Mouse (Mus musculus) embryonic facial prominence, embryonic 13.5 days (tissue): ENCODE data around the gene S100a9. TPM values are rescaled to one million over a fixed set of nuclear protein-coding genes. Genes with fewer than 3 reads are reported as not detected.

ENCODE experiments used
- ATAC-seq: fragments of 200-750 bp; cut with Nextera tagmentation; 2 replicates; pipeline ENCODE4 v1.8.0; 2017; ENCODE audit warnings: low read depth; ENCODE audit not compliant: insufficient number of reproducible peaks, insufficient read depth, low FRiP score, low TSS enrichment
- H3K27ac ChIP-seq: fragments of 300-500 bp; sonication (generic); 2 replicates; pipeline ENCODE4 v1.5.1; 2015; ENCODE audit warnings: moderate library complexity, mild to moderate bottlenecking, inconsistent platforms
- H3K27me3 ChIP-seq: fragments of 300-500 bp; sonication (generic); 2 replicates; pipeline ENCODE4 v1.6.1; 2015; ENCODE audit warnings: mild to moderate bottlenecking, inconsistent platforms
- H3K36me3 ChIP-seq: fragments of 300-500 bp; sonication (generic); 2 replicates; pipeline ENCODE4 v1.6.1; 2015; ENCODE audit warnings: mild to moderate bottlenecking, inconsistent platforms
- H3K4me1 ChIP-seq: fragments of 300-500 bp; sonication (generic); 2 replicates; pipeline ENCODE4 v1.6.1; 2015; ENCODE audit warnings: inconsistent platforms
- H3K4me2 ChIP-seq: fragments of 300-500 bp; sonication (generic); 2 replicates; pipeline ENCODE4 v1.6.1; 2015; ENCODE audit warnings: moderate library complexity, mild to moderate bottlenecking, inconsistent platforms
- H3K4me3 ChIP-seq: fragments of 300-500 bp; sonication (generic); 2 replicates; pipeline ENCODE4 v1.5.1; 2015; ENCODE audit warnings: mild to moderate bottlenecking, inconsistent platforms
- H3K9ac ChIP-seq: fragments of 300-500 bp; sonication (generic); 2 replicates; pipeline ENCODE4 v1.6.1; 2015; ENCODE audit warnings: mild to moderate bottlenecking, inconsistent platforms
- H3K9me3 ChIP-seq: fragments of 300-500 bp; sonication (generic); 2 replicates; pipeline ENCODE4 v1.6.1; 2016; ENCODE audit warnings: inconsistent platforms
- WGBS: fragments of 180-500 bp; shearing (Covaris S2); methylation state at CpG from one replicate; pipeline ENCODE4 v1.1.7; 2015; ENCODE audit warnings: mixed read lengths; 5-methylcytosine and 5-hydroxymethylcytosine counted together
- polyA plus RNA-seq: library from polyadenylated mRNA; unstranded; fragments of >200 nt; fragmentation: Nextera tagmentation; extraction: Ambion mirVana; gene quantifications from 2 replicates; pipeline ENCODE4 v1.2.1, GENCODE M21; 2015

S100a9 gene
- polyA plus RNA-seq, result 4.0 and 13.4 TPM in 2 replicates

DNA sequence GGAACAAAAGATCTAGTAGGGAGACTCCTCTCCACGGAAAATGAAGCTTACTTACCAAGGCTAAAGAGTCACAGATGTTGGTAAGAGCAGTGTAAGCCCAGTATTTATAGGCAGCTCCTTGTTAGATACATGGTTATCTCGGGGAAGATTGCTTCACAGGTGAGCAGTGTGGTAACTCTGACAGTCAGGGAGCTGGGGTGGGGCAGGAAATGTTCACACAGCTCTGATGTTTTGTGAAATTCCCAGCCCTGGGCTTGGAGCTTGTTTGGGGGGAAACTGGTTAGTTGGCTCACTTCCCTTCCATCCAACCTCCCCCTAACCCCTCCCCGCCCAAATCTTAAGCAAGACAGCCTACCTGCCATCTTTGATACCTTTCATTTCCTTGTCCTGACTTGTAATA lies at the start of gene S100a9:
TSS of gene S100a9 (minus strand) at position 109 of the 400 bp plus-strand sequence.
- Histone ChIP-seq H3K4me2 (no peak within 1 kb of the TSS), H3K27ac (no peak within 1 kb of the TSS), H3K36me3 (no peaks in the 10 kb centered on the region), H3K4me3 (no peak within 1 kb of the TSS), H3K27me3 (no peaks in the 10 kb centered on the region), H3K4me1 (no peaks in the 10 kb centered on the region), H3K9me3 (no peaks in the 10 kb centered on the region), H3K9ac (no peak within 1 kb of the TSS)
- no peak for ATAC-seq
- WGBS, result 68% methylated on average over 3 of the region's 3 CpGs

- Histone ChIP-seq H3K4me3 (no peak within 1 kb of the TSS), H3K36me3 (no peaks in the 10 kb centered on the region), H3K27me3 (no peaks in the 10 kb centered on the region), H3K9ac (no peak within 1 kb of the TSS), H3K4me2 (no peak within 1 kb of the TSS), H3K27ac (no peak within 1 kb of the TSS), H3K4me1 (no peaks in the 10 kb centered on the region), H3K9me3 (no peaks in the 10 kb centered on the region)
- no peak for ATAC-seq
- WGBS, result 81% methylated on average over 3 of the region's 3 CpGs
Observed at GRCm38 (mm10) chr3:90726606-90727005, 31.1 kb upstream of the S100a9 start, which contains the start of gene Pglyrp4. Gene Pglyrp4 (plus strand): TSS chr3:90726906.

- no peaks in the 10 kb centered on the region for H3K27me3 ChIP-seq
- H3K4me1 ChIP-seq, result no peaks in the 10 kb centered on the region
- H3K36me3 ChIP-seq, result no peaks in the 10 kb centered on the region
- ATAC-seq, result no peak
- 45% methylated on average over 12 of the region's 12 CpGs for WGBS
- H3K27ac ChIP-seq, result no peak overlapping the region
- H3K9ac ChIP-seq, result no peak overlapping the region
- H3K4me3 ChIP-seq, result no peak overlapping the region
- no peaks in the 10 kb centered on the region for H3K9me3 ChIP-seq
- H3K4me2 ChIP-seq, result no peak overlapping the region
Observed at GRCm38 (mm10) chr3:90709591-90710460, 14.3 kb upstream of the S100a9 start.

- Histone ChIP-seq H3K27ac (no peak overlapping the region), H3K9me3 (no peaks in the 10 kb centered on the region), H3K9ac (no peak overlapping the region), H3K36me3 (no peaks in the 10 kb centered on the region), H3K4me2 (no peak overlapping the region), H3K4me1 (no peaks in the 10 kb centered on the region), H3K27me3 (no peaks in the 10 kb centered on the region), H3K4me3 (no peak overlapping the region)
- ATAC-seq, result no peak
- WGBS, result 23% methylated on average over 4 of the region's 4 CpGs
Observed at GRCm38 (mm10) chr3:90708523-90709202, 13.1 kb upstream of the S100a9 start.

DNA sequence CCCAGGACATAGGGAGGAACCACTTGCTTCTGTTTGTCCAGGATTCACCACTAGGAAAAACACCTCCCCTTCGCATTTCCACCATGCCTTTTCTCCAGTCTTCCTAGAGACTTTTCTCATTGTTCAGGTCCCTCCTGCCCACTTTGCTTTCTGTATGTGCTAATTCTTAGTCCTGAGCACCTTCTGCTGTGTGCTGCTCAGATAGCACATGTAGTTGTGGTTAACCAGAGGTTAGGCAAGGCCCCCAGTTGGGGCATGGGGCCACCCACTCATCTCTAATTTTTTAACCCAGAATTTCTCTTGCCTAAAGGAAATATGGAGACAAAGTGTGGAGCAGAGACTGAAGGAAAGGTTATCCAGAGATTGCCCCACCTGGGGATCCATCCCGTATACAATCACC lies 6.7 kb upstream of the S100a9 start:
- no peaks in the 10 kb centered on the region for H3K4me1 ChIP-seq
- H3K36me3 ChIP-seq, result no peaks in the 10 kb centered on the region
- no peaks in the 10 kb centered on the region for H3K27me3 ChIP-seq
- H3K9ac ChIP-seq, result no peak overlapping the region
- H3K4me3 ChIP-seq, result no peak overlapping the region
- H3K4me2 ChIP-seq, result no peak overlapping the region
- 87% methylated on average over 2 of the region's 2 CpGs for WGBS
- no peaks in the 10 kb centered on the region for H3K9me3 ChIP-seq
- no peak overlapping the region for H3K27ac ChIP-seq
- no peak for ATAC-seq

- 71% methylated on average over 2 of the region's 2 CpGs for WGBS
- no peaks in the 10 kb centered on the region for H3K27me3 ChIP-seq
- no peaks in the 10 kb centered on the region for H3K9me3 ChIP-seq
- H3K4me3 ChIP-seq, result no peak overlapping the region
- no peaks in the 10 kb centered on the region for H3K4me1 ChIP-seq
- H3K36me3 ChIP-seq, result no peaks in the 10 kb centered on the region
- no peak for ATAC-seq
- H3K27ac ChIP-seq, result no peak overlapping the region
- H3K9ac ChIP-seq, result no peak overlapping the region
- H3K4me2 ChIP-seq, result no peak overlapping the region
Observed at GRCm38 (mm10) chr3:90693496-90693895, 2.0 kb downstream of the S100a9 start.

DNA sequence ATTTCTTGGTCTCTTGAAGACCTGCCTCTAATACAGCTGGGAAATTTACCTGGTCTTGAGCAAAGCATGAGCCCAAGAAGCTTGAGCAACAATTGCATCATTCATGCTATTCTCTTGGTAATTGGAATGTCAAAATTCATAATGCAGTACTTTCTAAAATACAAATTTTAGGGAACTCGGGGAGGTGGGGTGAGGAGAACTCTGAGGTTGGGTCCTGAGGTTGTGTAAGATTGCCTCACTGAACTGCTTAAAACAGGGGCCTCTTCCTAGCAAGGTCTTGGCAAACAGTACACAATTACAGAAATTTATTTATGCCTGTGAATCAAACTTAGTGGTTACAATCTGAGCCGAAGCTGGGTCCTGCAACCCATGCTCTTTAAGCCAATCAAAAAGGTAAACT lies 8.7 kb downstream of the S100a9 start:
- 82% methylated on average over 2 of the region's 2 CpGs for WGBS
- Histone ChIP-seq H3K4me1 (no peaks in the 10 kb centered on the region), H3K4me2 (no peak overlapping the region), H3K36me3 (no peaks in the 10 kb centered on the region), H3K27me3 (no peaks in the 10 kb centered on the region), H3K9ac (no peak overlapping the region), H3K27ac (no peak overlapping the region), H3K9me3 (no peaks in the 10 kb centered on the region), H3K4me3 (no peak overlapping the region)
- no peak for ATAC-seq

DNA sequence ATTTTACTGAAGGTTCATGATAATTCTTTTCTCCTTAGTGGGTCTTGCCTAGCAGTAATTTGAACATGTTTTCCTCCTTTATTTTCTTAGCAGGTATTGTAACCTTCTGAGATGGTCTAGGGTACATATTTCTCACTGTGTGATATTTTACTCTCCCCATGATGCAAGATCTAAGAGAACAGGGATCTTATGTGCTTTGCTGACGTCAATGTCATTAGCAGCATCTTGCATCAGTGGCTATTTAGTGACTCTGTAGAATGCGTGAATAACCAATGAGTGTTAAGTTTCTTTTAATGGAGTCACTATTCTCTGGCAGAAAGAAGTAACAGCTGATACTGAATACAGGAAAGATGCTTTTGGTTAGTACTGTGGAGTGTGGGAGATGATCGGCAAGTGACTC lies 11.6 kb downstream of the S100a9 start:
- H3K27me3 ChIP-seq, result no peaks in the 10 kb centered on the region
- H3K4me3 ChIP-seq, result no peak overlapping the region
- no peaks in the 10 kb centered on the region for H3K4me1 ChIP-seq
- H3K9me3 ChIP-seq, result no peaks in the 10 kb centered on the region
- no peak overlapping the region for H3K4me2 ChIP-seq
- no peak overlapping the region for H3K9ac ChIP-seq
- 82% methylated on average over 3 of the region's 3 CpGs for WGBS
- no peak for ATAC-seq
- H3K27ac ChIP-seq, result no peak overlapping the region
- no peaks in the 10 kb centered on the region for H3K36me3 ChIP-seq

GRCm38 (mm10) chr3:90678656-90679055 lies 16.9 kb downstream of the S100a9 start:
- Histone ChIP-seq H3K4me1 (no peaks in the 10 kb centered on the region), H3K4me3 (no peak overlapping the region), H3K36me3 (no peaks in the 10 kb centered on the region), H3K9ac (no peak overlapping the region), H3K4me2 (no peak overlapping the region), H3K9me3 (no peaks in the 10 kb centered on the region), H3K27ac (no peak overlapping the region), H3K27me3 (no peaks in the 10 kb centered on the region)
- no peak for ATAC-seq
- 60% methylated on average over 3 of the region's 3 CpGs for WGBS

GRCm38 (mm10) chr3:90668846-90669245 lies 26.7 kb downstream of the S100a9 start, which contains the start of gene S100a8:
Gene S100a8 (plus strand): TSS chr3:90668978.
- no peak within 1 kb of the TSS for H3K4me3 ChIP-seq
- no peaks in the 10 kb centered on the region for H3K27me3 ChIP-seq
- no peak for ATAC-seq
- H3K4me1 ChIP-seq, result peaks cover 5% of the 10 kb centered on the region; the same call in 1 of the 2 replicates
- H3K9me3 ChIP-seq, result no peaks in the 10 kb centered on the region
- 45% methylated on average over 8 of the region's 8 CpGs for WGBS
- H3K27ac ChIP-seq, result no peak within 1 kb of the TSS
- no peak within 1 kb of the TSS for H3K4me2 ChIP-seq
- no peaks in the 10 kb centered on the region for H3K36me3 ChIP-seq
- H3K9ac ChIP-seq, result no peak within 1 kb of the TSS

- no peak overlapping the region for H3K4me2 ChIP-seq
- peaks cover 5% of the 10 kb centered on the region; the same call in 1 of the 2 replicates for H3K4me1 ChIP-seq
- no peak overlapping the region for H3K4me3 ChIP-seq
- H3K9me3 ChIP-seq, result no peaks in the 10 kb centered on the region
- H3K27ac ChIP-seq, result no peak overlapping the region
- H3K27me3 ChIP-seq, result no peaks in the 10 kb centered on the region
- no peak overlapping the region for H3K9ac ChIP-seq
- H3K36me3 ChIP-seq, result no peaks in the 10 kb centered on the region
- ATAC-seq, result no peak
- WGBS, result 72% methylated on average over 2 of the region's 2 CpGs
Observed at GRCm38 (mm10) chr3:90664219-90664618, 31.3 kb downstream of the S100a9 start.
